23 mouse cellular contexts compared by ENCODE assay signal in the genomic region with DNA sequence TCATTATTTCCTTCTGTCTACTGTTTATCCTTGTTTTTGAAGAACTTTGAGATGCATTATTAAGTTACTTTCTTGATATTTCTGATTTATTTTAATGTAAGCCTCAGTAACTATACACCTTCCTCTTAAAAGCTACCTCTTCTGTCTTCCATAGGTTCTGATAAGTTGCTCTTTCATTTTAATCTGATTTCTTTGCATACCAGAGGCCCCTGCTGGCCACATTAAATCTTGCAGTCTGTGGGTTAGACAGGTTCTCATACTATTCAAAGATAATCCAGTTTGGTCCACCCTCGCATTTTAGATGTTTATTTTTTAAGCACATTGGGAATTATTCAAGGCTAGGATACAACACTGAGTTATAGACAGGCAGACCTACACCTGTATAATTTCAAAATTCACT.
DNase-seq lines count a peak whose midpoint lies in the region; ATAC-seq and TF ChIP-seq lines count a peak whose summit lies in the region.
"Had no signal": no experiment of that assay in that cellular context is flagged by ENCODE, and none has a peak within 500 bp of the region (broad histone marks: within the 10 kb centered on the region; RNA-seq: fewer than 3 reads in every experiment).

No protein-coding gene starts in this region.

- H3K36me3 ChIP-seq in lung, embryonic 14.5 days (ENCODE audit: insufficient read depth) = no peaks in the 10 kb centered on the region
- H3K36me3 ChIP-seq: embryonic facial prominence, embryonic 15.5 days; hindbrain, embryonic 13.5 days; limb, embryonic 10.5 days; midbrain, embryonic 12.5 days had no signal

- H3K9me3 ChIP-seq in lung, embryonic 14.5 days (ENCODE audit: low read depth, low read length) = no peaks in the 10 kb centered on the region
- H3K9me3 ChIP-seq: embryonic facial prominence, embryonic 15.5 days; hindbrain, embryonic 13.5 days; limb, embryonic 10.5 days; midbrain, embryonic 12.5 days had no signal

- H3K27me3 ChIP-seq in lung, embryonic 14.5 days (ENCODE audit: insufficient read depth, low read length) = no peaks in the 10 kb centered on the region
- H3K27me3 ChIP-seq: embryonic facial prominence, embryonic 15.5 days; hindbrain, embryonic 13.5 days; midbrain, embryonic 12.5 days had no signal

- no peak overlapping the region for H3K9ac ChIP-seq in lung, embryonic 14.5 days
- H3K9ac ChIP-seq: embryonic facial prominence, embryonic 15.5 days; hindbrain, embryonic 13.5 days; midbrain, embryonic 12.5 days had no signal

- TF ChIP-seq POLR2A in lung, adult 2 months (IDR thresholded peaks at IDR 0.05; ENCODE audit: borderline replicate concordance, extremely low read depth, low read depth, low read length) = no peak

- H3K4me2 ChIP-seq in lung, embryonic 14.5 days = no peak overlapping the region
- H3K4me2 ChIP-seq: embryonic facial prominence, embryonic 15.5 days; hindbrain, embryonic 13.5 days; midbrain, embryonic 12.5 days had no signal

- 79% methylated on average over 1 of the region's 1 CpGs for WGBS in lung, embryonic 14.5 days
- 73% methylated on average over 1 of the region's 1 CpGs for WGBS in lung, adult 2 months

- no peak for TF ChIP-seq CTCF in lung, embryonic 14.5 days (IDR thresholded peaks at IDR 0.05; ENCODE audit: low read depth)
- TF ChIP-seq CTCF in lung, adult 2 months (IDR thresholded peaks at IDR 0.05; ENCODE audit: insufficient read depth, low read length) = no peak

- H3K4me3 ChIP-seq in lung, embryonic 14.5 days (ENCODE audit: low read depth, low read length) = no peak overlapping the region
- H3K4me3 ChIP-seq in lung, adult 2 months (replicated peaks; ENCODE audit: extremely low read depth, low read depth, low read length) = no peak overlapping the region
- H3K4me3 ChIP-seq: embryonic facial prominence, embryonic 15.5 days; hindbrain, embryonic 13.5 days; limb, embryonic 10.5 days; midbrain, embryonic 12.5 days had no signal

- H3K4me1 ChIP-seq in lung, embryonic 14.5 days (ENCODE audit: insufficient read depth) = no peaks in the 10 kb centered on the region
- no peaks in the 10 kb centered on the region for H3K4me1 ChIP-seq in lung, adult 2 months (ENCODE audit: control insufficient read depth, insufficient read depth, low read length)
- H3K4me1 ChIP-seq: embryonic facial prominence, embryonic 15.5 days; hindbrain, embryonic 13.5 days; limb, embryonic 10.5 days; midbrain, embryonic 12.5 days had no signal

- ATAC-seq in frontal cortex, adult (ENCODE audit: low TSS enrichment) = 0 out of 2 replicates have a peak, but pooled peaks have one; percentile 62
- no peak for ATAC-seq in lung, embryonic 14.5 days (ENCODE audit: insufficient read depth)
- ATAC-seq: activated CD4-positive, CD25-positive, alpha-beta regulatory T cell, adult 4 months; forebrain, embryonic 16.5 days; inflammation-experienced regulatory T-cells, adult 6 months had no signal

- DNase-seq in frontal cortex, postnatal 14 days (ENCODE audit: low spot score in 2 of 2) = no peak
- peak; percentile 1 for DNase-seq in lung, embryonic 14.5 days
- DNase-seq in lung, adult 2 months = no peak
- DNase-seq in ES-CJ7 (ENCODE audit: low read depth, low spot score) = peak; percentile 5
- DNase-seq in adipocyte (ENCODE audit: low spot score) = peak; percentile 2
- no peak for DNase-seq in right cerebral cortex, postnatal 4 days
- DNase-seq in cerebellum, postnatal 36 days = no peak
- DNase-seq: adrenal gland, postnatal 10 days; cerebellum, adult 8-10 months; gastrocnemius, postnatal 25 days; kidney, adult 8-10 months; kidney, postnatal 25 days; liver; lung, postnatal 10 days; thymus, postnatal 14 days had no signal

- no peak overlapping the region for H3K27ac ChIP-seq in lung, embryonic 14.5 days (ENCODE audit: low read depth)
- H3K27ac ChIP-seq: embryonic facial prominence, embryonic 15.5 days; hindbrain, embryonic 13.5 days; limb, embryonic 10.5 days; midbrain, embryonic 12.5 days had no signal

Comparison
In these comparisons a context has a peak if more than half of its experiments do, and no peak if none do; other contexts are left out.
1. DNase-seq: peak in lung, embryonic 14.5 days (single experiment), ES-CJ7 (single experiment) and adipocyte (single experiment); none in frontal cortex, postnatal 14 days (0 of 2), lung, adult 2 months (single experiment), right cerebral cortex, postnatal 4 days (single experiment) and cerebellum, postnatal 36 days (0 of 2).